Mouse (Mus musculus) myocyte (in vitro differentiated cells): Measurements from ENCODE around the gene Rhbdl2.

Experiments used
- CEBPB ChIP-seq: IDR thresholded peaks from 2 replicates; pipeline ENCODE4 v1.6.1; 2011; ENCODE audit warnings: mild to moderate bottlenecking, moderate library complexity; ENCODE audit not compliant: poor library complexity, insufficient read depth, severe bottlenecking
- MAX ChIP-seq: IDR thresholded peaks from one replicate; pipeline ENCODE4 v1.6.1; 2011; ENCODE audit warnings: low read depth, mild to moderate bottlenecking, control low read depth
- MYOG ChIP-seq, 3 experiments: IDR thresholded peaks; one replicate each; pipeline ENCODE4 v1.6.1; 2011; ENCODE audit warnings: control low read depth in 2 of 3, low read depth in 2 of 3, mild to moderate bottlenecking in 2 of 3; ENCODE audit not compliant: insufficient read length in 2 of 3, control insufficient read depth in 1 of 3, insufficient read depth in 1 of 3
- POLR2A ChIP-seq: IDR thresholded peaks from one replicate; pipeline ENCODE4 v1.6.1; 2011; ENCODE audit warnings: low read depth, mild to moderate bottlenecking, control low read depth, moderate library complexity; ENCODE audit not compliant: insufficient read length
- SRF ChIP-seq: IDR thresholded peaks from one replicate; pipeline ENCODE4 v1.6.1; 2011; ENCODE audit warnings: low read depth; ENCODE audit not compliant: control insufficient read depth, insufficient read length
- TCF3 ChIP-seq: IDR thresholded peaks from one replicate; pipeline ENCODE4 v1.6.1; 2011; ENCODE audit warnings: low read depth, control low read depth; ENCODE audit not compliant: insufficient read length

- TF ChIP-seq MAX (no peak), CEBPB (no peak), POLR2A (no peak), TCF3 (no peak), MYOG (IDR thresholded peaks at IDR 0.05; ENCODE audit: control insufficient read depth in 1 of 3, insufficient read depth in 1 of 3, insufficient read length in 2 of 3, low read depth in 2 of 3) (no peak), SRF (no peak)
These were observed 38.8 kb upstream of the Rhbdl2 start for GRCm38 (mm10) chr4:123748726-123749415.
